In genomic region chr2:156654148-156654547, GRCm38 (mm10) we compare ENCODE assay signal across 22 mouse cellular contexts. TPM values are rescaled to one million over a fixed set of nuclear protein-coding genes. Genes with fewer than 3 reads are reported as not detected.
A peak's percentile ranks its signal among the peaks of the same experiment; 100 is the strongest.
DNase-seq lines count a peak whose midpoint lies in the region; ATAC-seq and TF ChIP-seq lines count a peak whose summit lies in the region.
"Had no signal": no experiment of that assay in that cellular context is flagged by ENCODE, and none has a peak within 500 bp of the region (broad histone marks: within the 10 kb centered on the region; RNA-seq: fewer than 3 reads in every experiment).

No protein-coding gene starts in this region.

- ATAC-seq in frontal cortex, adult (ENCODE audit: low TSS enrichment), result peak; percentile 60
- ATAC-seq: forebrain, embryonic 15.5 days; midbrain, embryonic 15.5 days had no signal

- H3K4me3 ChIP-seq in left cerebral cortex, adult 2 months, result no peak overlapping the region
- H3K4me3 ChIP-seq: embryonic facial prominence, embryonic 13.5 days; forebrain, embryonic 15.5 days; gastrocnemius, adult 2 months; heart, embryonic 10.5 days; hindbrain, embryonic 13.5 days; liver, embryonic 15.5 days; midbrain, embryonic 15.5 days; myocyte had no signal

- intact Hi-C loops in left cerebral cortex, adult 2 months (cut with DNase I), result loop anchor here (1.0 to 2.0 kb wide), 2 partner anchors 10 to 41 kb away; partner anchors contain the start of gene Dlgap4
- intact Hi-C loops in left cerebral cortex, postnatal 14 days (cut with DNase I), result loop anchor here (5.0 kb wide), 1 partner anchor 37 kb away; no protein-coding TSS in a partner anchor

- TF ChIP-seq CTCF in left cerebral cortex, adult 2 months (IDR thresholded peaks at IDR 0.05), result no peak

- peak overlapping the region; percentile 83 for H3K27ac ChIP-seq in left cerebral cortex, adult 2 months
- H3K27ac ChIP-seq: embryonic facial prominence, embryonic 13.5 days; forebrain, embryonic 15.5 days; gastrocnemius, adult 2 months; heart, embryonic 10.5 days; hindbrain, embryonic 13.5 days; liver, embryonic 15.5 days; midbrain, embryonic 15.5 days had no signal

- DNase-seq in frontal cortex, postnatal 25 days (ENCODE audit: low spot score in 2 of 2), result no peak
- peak; percentile 53 to 56 for DNase-seq in left cerebral cortex, adult 2 months (ENCODE audit: extremely low spot score in 1 of 2, low spot score in 2 of 2)
- DNase-seq in left cerebral cortex, postnatal 14 days (ENCODE audit: low spot score in 2 of 2), result no peak
- peak; percentile 70 for DNase-seq in right cerebral cortex, postnatal 25 days
- DNase-seq in right cerebral cortex, postnatal 4 days, result no peak
- DNase-seq in telencephalon, adult 2 months (ENCODE audit: low read depth, low spot score), result peak; percentile 79
- no peak for DNase-seq in testis, postnatal 10 days (ENCODE audit: low spot score)
- DNase-seq: adrenal gland, postnatal 36 days; B cell, adult 2 months; gastrocnemius, adult 2 months; heart, postnatal 10 days; kidney, adult 8-10 months; kidney, postnatal 25 days; thymus, postnatal 36 days had no signal

RNA-seq across cellular contexts. Expression of gene Dlgap4, which starts 40.6 kb away (rescaled TPM):
- total RNA-seq in left cerebral cortex, adult 2 months (2021), result 100 to 1,000 TPM; 248 to 254 TPM
- total RNA-seq in left cerebral cortex, postnatal 14 days (2021), result 100 to 1,000 TPM; 234 to 242 TPM

Comparison
In these comparisons a context has a peak if more than half of its experiments do, and no peak if none do; other contexts are left out.
1. DNase-seq: peak in left cerebral cortex, adult 2 months (2 of 2), right cerebral cortex, postnatal 25 days (single experiment) and telencephalon, adult 2 months (single experiment); none in frontal cortex, postnatal 25 days (0 of 2), left cerebral cortex, postnatal 14 days (0 of 2), right cerebral cortex, postnatal 4 days (single experiment) and testis, postnatal 10 days (single experiment).